Mouse (Mus musculus): ENCODE measurements around the gene Hcls1. TPM values are rescaled to one million over a fixed set of nuclear protein-coding genes. Genes with fewer than 3 reads are reported as not detected.
A peak's percentile ranks its signal among the peaks of the same experiment; 100 is the strongest.

Hcls1 gene
- polyA plus RNA-seq, 1 experiment from 2014 or later = 5.8 TPM

GRCm38 (mm10) chr16:36997650-36998049 lies 62.9 kb downstream of the Hcls1 start:
- no peaks in the 10 kb centered on the region for H3K9me3 ChIP-seq
- H3K4me3 ChIP-seq = no peak overlapping the region
- H3K27ac ChIP-seq (replicated peaks) = no peak overlapping the region
- no peaks in the 10 kb centered on the region for H3K27me3 ChIP-seq (replicated peaks)
- 69% methylated on average over 6 of the region's 6 CpGs for WGBS
- no peaks in the 10 kb centered on the region for H3K36me3 ChIP-seq
- ATAC-seq (ENCODE audit: extremely low read depth, insufficient number of reproducible peaks, low FRiP score, low TSS enrichment) = no peak
- no peaks in the 10 kb centered on the region for H3K4me1 ChIP-seq
- no peak overlapping the region for H3K4me2 ChIP-seq
- no peak overlapping the region for H3K9ac ChIP-seq

GRCm38 (mm10) chr16:36999366-36999972 lies 64.7 kb downstream of the Hcls1 start:
- no peak for ATAC-seq (ENCODE audit: extremely low read depth, insufficient number of reproducible peaks, low FRiP score, low TSS enrichment)
- no peaks in the 10 kb centered on the region for H3K9me3 ChIP-seq
- no peak overlapping the region for H3K9ac ChIP-seq
- no peaks in the 10 kb centered on the region for H3K27me3 ChIP-seq (replicated peaks)
- no peak overlapping the region for H3K4me3 ChIP-seq
- 57% methylated on average over 9 of the region's 9 CpGs for WGBS
- H3K27ac ChIP-seq (replicated peaks) = no peak overlapping the region
- no peaks in the 10 kb centered on the region for H3K4me1 ChIP-seq
- no peak overlapping the region for H3K4me2 ChIP-seq
- no peaks in the 10 kb centered on the region for H3K36me3 ChIP-seq

- ATAC-seq (ENCODE audit: extremely low read depth, insufficient number of reproducible peaks, low FRiP score, low TSS enrichment) = no peak
Measured at GRCm38 (mm10) chr16:37009262-37009661, 74.5 kb downstream of the Hcls1 start.

GRCm38 (mm10) chr16:37010370-37010769 lies 75.6 kb downstream of the Hcls1 start:
- Histone ChIP-seq H3K27ac (replicated peaks) (peak overlapping the region; percentile 70), H3K4me2 (peak overlapping the region; percentile 87), H3K9ac (no peak overlapping the region), H3K27me3 (replicated peaks) (no peaks in the 10 kb centered on the region), H3K4me3 (no peak overlapping the region), H3K4me1 (peaks cover 20% of the 10 kb centered on the region), H3K36me3 (peaks cover 14% of the 10 kb centered on the region), H3K9me3 (no peaks in the 10 kb centered on the region)
- ATAC-seq (ENCODE audit: extremely low read depth, insufficient number of reproducible peaks, low FRiP score, low TSS enrichment) = no peak
- 50% methylated on average over 4 of the region's 4 CpGs for WGBS

More at GRCm38 (mm10) chr16:37009262-37009661, 74.5 kb downstream of the Hcls1 start:
- H3K36me3 ChIP-seq = peaks cover 6% of the 10 kb centered on the region
- H3K27me3 ChIP-seq (replicated peaks) = no peaks in the 10 kb centered on the region
- no peak overlapping the region for H3K4me2 ChIP-seq
- no peak overlapping the region for H3K4me3 ChIP-seq
- H3K9me3 ChIP-seq = no peaks in the 10 kb centered on the region
- 55% methylated on average over 6 of the region's 6 CpGs for WGBS
- H3K9ac ChIP-seq = no peak overlapping the region
- H3K4me1 ChIP-seq = peaks cover 20% of the 10 kb centered on the region
- no peak overlapping the region for H3K27ac ChIP-seq (replicated peaks)

- Histone ChIP-seq H3K9me3 (no peaks in the 10 kb centered on the region), H3K9ac (peak within 1 kb of the TSS; percentile 88), H3K4me2 (peak within 1 kb of the TSS; percentile 87), H3K27ac (replicated peaks) (peak within 1 kb of the TSS; percentile 70), H3K4me1 (peaks cover 20% of the 10 kb centered on the region), H3K36me3 (peaks cover 18% of the 10 kb centered on the region), H3K27me3 (replicated peaks) (no peaks in the 10 kb centered on the region), H3K4me3 (peak within 1 kb of the TSS; percentile 93)
- 2% methylated on average over 30 of the region's 30 CpGs for WGBS
- peak; percentile 78; the same call in 1 of the 2 replicates for ATAC-seq (ENCODE audit: extremely low read depth, insufficient number of reproducible peaks, low FRiP score, low TSS enrichment)
Measured at GRCm38 (mm10) chr16:37011061-37011921, 76.5 kb downstream of the Hcls1 start, which contains the start of gene Polq. TSS of gene Polq (plus strand) at chr16:37011786.

GRCm38 (mm10) chr16:37011922-37012289 lies 77.1 kb downstream of the Hcls1 start:
- Histone ChIP-seq H3K27ac (replicated peaks) (no peak overlapping the region), H3K4me2 (peak overlapping the region; percentile 87), H3K4me1 (peaks cover 20% of the 10 kb centered on the region), H3K9me3 (no peaks in the 10 kb centered on the region), H3K9ac (peak overlapping the region; percentile 88), H3K36me3 (peaks cover 18% of the 10 kb centered on the region), H3K4me3 (peak overlapping the region; percentile 93), H3K27me3 (replicated peaks) (no peaks in the 10 kb centered on the region)
- WGBS = under 1% methylated on average over 26 of the region's 26 CpGs
- peak; percentile 14; the same call in 1 of the 2 replicates for ATAC-seq (ENCODE audit: extremely low read depth, insufficient number of reproducible peaks, low FRiP score, low TSS enrichment)

GRCm38 (mm10) chr16:37012336-37012735 lies 77.6 kb downstream of the Hcls1 start:
- peak overlapping the region; percentile 87 for H3K4me2 ChIP-seq
- no peak overlapping the region for H3K27ac ChIP-seq (replicated peaks)
- no peaks in the 10 kb centered on the region for H3K27me3 ChIP-seq (replicated peaks)
- H3K4me1 ChIP-seq = peaks cover 20% of the 10 kb centered on the region
- H3K4me3 ChIP-seq = peak overlapping the region; percentile 93
- H3K36me3 ChIP-seq = peaks cover 21% of the 10 kb centered on the region
- 45% methylated on average over 5 of the region's 5 CpGs for WGBS
- no peaks in the 10 kb centered on the region for H3K9me3 ChIP-seq
- no peak for ATAC-seq (ENCODE audit: extremely low read depth, insufficient number of reproducible peaks, low FRiP score, low TSS enrichment)
- peak overlapping the region; percentile 88 for H3K9ac ChIP-seq

Other genes starting within 250 kb of the Hcls1 start
- 0.17 TPM in 2 replicates for gene Ildr1, start 241.0 kb upstream of the Hcls1 start, polyA plus RNA-seq (2015; fragmentation: Nextera tagmentation; extraction: Ambion mirVana)
- 1.4 and 2.0 TPM in 2 replicates for gene Slc15a2, start 150.0 kb upstream of the Hcls1 start, polyA plus RNA-seq (2015; fragmentation: Nextera tagmentation; extraction: Ambion mirVana)
- gene Iqcb1, start 106.6 kb upstream of the Hcls1 start, polyA plus RNA-seq (2015; fragmentation: Nextera tagmentation; extraction: Ambion mirVana) = 28.4 and 28.9 TPM in 2 replicates
- gene Eaf2, start 60.0 kb upstream of the Hcls1 start, polyA plus RNA-seq (2015; fragmentation: Nextera tagmentation; extraction: Ambion mirVana) = 0.40 and 0.97 TPM in 2 replicates
- gene Golgb1, start 59.8 kb upstream of the Hcls1 start, polyA plus RNA-seq (2015; fragmentation: Nextera tagmentation; extraction: Ambion mirVana) = 61.9 and 64.3 TPM in 2 replicates
- 8.5 and 8.8 TPM in 2 replicates for gene Fbxo40, start 55.5 kb downstream of the Hcls1 start, polyA plus RNA-seq (2015; fragmentation: Nextera tagmentation; extraction: Ambion mirVana)
- gene Polq, start 76.8 kb downstream of the Hcls1 start, polyA plus RNA-seq (2015; fragmentation: Nextera tagmentation; extraction: Ambion mirVana) = 4.4 and 5.5 TPM in 2 replicates